Mouse (Mus musculus) lung, adult 2 months (tissue): ENCODE data around the gene Syt13.

Experiments
- CTCF ChIP-seq: fragments of 200-500 bp; IDR thresholded peaks from 2 replicates; pipeline ENCODE4 v1.5.1; 2011; ENCODE audit warnings: mild to moderate bottlenecking, low read length, control low read depth; ENCODE audit not compliant: insufficient read depth
- POLR2A ChIP-seq: fragments of 200-500 bp; IDR thresholded peaks from 2 replicates; pipeline ENCODE4 v1.6.1; 2011; ENCODE audit warnings: low read depth, mild to moderate bottlenecking, control low read depth, low read length, borderline replicate concordance; ENCODE audit errors: extremely low read depth

GRCm38 (mm10) chr2:92985600-92985999 lies 70.7 kb downstream of the Syt13 start:
- TF ChIP-seq POLR2A (no peak), CTCF (no peak)
